Mouse (Mus musculus) WW6 (cell line): ENCODE data around the gene Col16a1.
A peak's percentile ranks its signal among the peaks of the same experiment; 100 is the strongest.

Experiments
- DNase-seq: peaks from one replicate; pipeline ENCODE4 v3.0.0-alpha.2; 2013; ENCODE audit warnings: low read depth, low spot score

The Col16a1 gene

DNA sequence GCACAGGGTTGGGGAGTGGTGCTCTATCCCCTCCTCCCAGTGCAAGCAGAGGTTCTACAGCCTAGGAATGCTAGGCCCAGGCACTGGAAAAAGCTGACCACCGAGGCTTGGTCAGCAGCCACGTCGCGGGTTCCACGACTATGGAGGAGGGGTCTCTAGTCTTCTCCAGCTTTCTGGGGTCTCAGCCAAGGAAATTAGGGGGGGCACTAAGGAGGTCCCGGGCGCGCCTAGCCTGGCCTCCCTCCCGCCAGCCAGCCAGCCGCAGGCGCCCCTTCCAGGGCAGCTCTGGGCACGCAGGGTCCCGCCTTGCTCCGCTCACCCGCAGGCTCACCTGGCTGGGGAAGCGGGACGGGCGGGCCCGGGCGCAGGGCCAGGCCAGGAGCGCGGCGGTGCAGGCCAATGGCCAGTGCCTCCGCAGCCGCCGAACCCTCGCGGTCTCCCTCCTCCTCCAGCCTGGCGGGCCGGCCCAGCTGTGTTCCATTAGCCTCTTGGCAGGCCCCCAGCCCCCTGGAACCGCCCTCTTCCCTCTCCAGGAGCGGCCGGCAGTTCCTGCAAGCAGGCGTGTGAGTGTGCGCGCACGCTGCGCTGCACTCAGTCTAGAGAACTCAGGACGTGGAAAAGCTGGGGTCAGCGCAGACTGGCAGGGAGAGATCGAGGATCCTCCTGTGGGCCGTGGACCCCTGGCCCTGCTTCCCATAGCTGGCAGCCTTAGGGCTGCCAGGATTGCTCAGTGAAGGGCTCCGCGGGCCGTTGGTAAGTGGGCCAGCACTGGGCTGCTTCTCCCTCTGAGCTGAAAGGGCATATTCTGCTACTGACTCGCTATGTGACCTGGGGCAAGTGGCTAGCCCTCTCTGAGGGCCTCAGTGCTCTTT is at the start of gene Col16a1:
TSS of gene Col16a1 (plus strand) at position 510 of the 872 bp plus-strand sequence.
- no peak for DNase-seq

DNA sequence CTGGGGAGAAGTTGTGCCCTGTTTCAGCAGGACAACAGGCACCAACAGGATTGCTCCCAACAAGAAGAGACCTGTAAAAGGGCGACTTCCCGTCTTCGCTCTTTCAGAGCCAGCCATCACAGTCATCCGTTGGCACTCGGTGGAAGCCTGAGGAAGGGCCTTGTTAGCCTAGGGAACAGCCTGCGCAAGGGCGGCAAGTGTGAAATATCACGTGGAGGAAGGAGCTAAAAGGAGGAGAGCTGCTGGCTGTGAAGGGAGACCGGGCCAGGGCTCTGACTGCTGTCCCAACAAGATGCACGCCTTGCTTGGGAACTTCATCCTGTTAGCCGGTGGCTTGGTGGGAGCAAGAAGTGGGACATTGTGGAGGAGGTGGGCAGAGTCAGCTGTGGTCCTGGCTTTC is 49.5 kb upstream of the Col16a1 start:
- no peak for DNase-seq

DNA sequence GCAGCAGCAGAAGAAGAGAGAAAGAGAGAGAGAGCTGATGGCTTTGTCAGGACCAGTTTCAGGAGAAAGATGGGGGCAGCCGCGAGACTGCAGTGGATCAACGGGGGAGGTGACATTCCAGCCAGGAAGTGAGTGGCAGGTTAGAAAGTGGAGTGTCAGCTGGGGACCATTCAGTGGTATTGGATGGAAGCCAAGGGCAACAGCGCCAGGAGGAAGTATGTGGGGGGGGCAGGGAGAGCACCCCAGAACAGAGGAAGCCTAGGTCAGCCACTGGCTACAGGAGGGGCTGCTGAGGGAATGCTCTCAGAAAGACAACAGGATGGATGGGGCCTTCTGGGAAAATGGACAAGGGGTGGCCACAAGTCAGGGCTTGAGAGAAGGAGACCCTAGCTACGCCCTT is 45.9 kb upstream of the Col16a1 start:
- DNase-seq = no peak

DNA sequence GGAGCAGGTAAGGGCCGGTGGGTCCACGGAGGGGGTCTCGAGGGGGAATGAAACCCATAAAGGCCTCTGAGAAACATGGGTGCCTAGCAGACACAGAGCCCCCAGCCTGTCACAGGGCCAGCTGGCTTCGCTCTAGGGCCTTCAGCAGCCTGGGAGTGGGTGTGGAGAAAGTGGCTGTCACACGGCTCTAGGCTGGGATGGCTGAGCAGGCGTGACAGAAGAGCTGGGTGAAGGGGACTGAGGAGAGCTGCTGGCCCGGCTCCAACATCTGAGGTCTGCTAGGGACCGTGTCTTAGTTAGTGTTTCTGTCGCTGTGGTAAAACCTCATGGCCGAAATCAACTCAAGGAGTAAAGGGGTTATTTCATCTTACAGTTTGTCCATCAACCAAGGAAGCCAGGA is 45.5 kb upstream of the Col16a1 start:
- DNase-seq = no peak

DNA sequence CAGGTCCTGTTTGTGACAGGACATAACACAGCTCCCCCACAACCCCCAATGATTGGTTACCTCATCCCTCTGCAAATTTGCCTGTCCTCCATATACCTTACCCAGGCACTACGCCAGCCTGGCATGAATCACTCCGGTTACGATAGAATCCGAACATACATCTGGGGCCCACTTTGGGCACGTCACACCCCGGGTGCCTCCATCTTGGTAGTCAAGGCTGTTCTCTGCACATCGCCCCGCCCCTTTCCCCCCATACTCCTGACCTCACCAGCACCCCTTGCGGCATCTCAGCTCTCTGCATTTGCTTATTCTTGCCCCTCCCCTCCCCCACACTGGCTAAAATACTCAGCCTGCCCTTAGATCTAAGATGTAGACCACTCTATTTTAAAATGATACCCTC is 42.0 kb upstream of the Col16a1 start:
- DNase-seq = peak; percentile 73

DNA sequence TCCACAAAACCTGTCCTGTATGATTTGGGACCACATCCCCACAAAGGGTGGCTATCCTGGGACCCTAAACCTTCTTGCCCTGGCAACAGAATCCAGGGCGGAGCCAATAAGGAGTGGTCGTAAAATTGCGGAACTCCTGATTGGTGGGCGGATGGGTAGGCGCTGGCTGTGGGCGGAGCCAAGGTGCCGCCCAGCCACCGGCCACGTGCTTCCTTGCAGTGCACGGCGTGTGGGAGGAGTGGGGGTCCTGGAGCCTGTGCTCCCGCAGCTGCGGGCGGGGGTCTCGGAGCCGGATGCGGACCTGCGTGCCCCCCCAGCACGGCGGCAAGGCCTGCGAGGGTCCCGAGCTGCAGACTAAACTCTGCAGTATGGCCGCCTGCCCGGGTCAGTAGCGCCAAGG is 41.1 kb upstream of the Col16a1 start:
- no peak for DNase-seq

DNA sequence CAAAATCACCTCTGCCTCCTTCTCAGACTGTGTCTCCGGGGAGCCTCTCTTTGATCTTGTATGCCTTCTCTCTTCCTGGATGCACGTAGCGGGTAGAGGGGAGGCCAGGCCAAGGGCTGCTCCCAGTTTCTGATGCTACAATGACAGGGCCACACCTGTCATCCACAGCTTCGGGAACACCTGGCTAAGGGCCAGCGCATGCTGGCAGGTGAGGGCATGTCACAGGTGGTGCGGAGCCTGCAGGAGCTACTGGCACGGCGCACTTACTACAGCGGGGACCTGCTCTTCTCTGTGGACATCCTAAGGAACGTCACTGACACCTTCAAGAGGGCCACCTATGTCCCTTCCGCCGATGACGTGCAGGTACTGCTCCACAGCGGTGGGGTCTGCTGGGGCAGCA is 38.6 kb upstream of the Col16a1 start:
- DNase-seq = no peak

DNA sequence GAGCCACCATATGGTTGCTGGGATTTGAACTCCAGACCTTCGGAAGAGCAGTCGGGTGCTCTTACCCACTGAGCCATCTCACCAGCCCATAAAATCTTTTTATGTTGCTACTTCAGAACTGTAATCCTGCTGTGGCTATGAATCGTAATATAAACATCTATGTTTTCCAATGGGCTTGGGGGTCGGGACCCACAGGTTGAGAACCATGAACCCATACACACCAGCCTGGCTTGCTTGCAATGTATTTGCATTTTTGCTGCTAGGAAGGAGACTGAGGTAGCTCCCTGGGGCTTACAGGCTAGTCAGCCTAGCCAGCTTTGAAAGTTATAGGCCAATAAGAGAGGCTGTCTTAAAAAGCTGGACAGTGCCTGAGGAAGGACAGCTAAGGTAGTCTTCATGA is 36.9 kb upstream of the Col16a1 start:
- no peak for DNase-seq

DNA sequence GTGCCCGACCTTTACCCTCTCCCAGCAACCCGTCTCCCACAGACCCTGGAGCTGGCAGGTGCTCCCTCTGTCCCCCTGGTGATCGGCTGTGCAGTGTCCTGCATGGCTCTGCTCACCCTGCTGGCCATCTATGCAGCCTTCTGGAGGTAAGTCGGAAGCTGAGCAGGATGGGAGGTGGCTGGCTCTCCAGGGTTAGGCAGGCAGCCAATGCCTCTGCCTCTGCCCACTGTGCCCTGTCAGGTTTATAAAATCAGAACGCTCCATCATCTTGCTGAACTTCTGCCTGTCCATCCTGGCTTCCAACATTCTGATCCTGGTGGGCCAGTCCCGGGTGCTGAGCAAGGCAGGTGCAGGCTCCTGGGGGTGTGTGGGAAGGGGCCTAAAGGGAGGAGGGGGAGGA is 35.4 kb upstream of the Col16a1 start:
- no peak for DNase-seq

DNA sequence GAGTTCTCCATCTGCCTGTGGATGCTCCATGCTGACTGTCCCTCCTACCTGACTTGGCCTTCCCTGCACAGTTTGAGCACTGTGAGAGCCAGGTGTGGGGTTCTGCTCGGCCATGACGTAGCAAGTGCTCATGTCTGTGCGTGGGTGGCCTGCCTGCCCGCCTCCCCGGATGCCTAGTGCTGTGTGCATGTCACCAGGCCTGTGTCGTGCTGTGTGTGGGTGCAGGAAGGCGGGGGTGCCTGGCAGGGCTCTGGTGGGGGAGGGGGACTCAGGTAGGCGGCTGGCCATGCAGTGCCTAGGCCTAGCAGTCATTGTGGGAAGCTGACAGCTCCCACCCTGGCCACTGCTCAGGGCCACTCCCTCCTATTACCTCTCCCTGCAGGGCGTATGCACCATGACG is 34.5 kb upstream of the Col16a1 start:
- DNase-seq = no peak

DNA sequence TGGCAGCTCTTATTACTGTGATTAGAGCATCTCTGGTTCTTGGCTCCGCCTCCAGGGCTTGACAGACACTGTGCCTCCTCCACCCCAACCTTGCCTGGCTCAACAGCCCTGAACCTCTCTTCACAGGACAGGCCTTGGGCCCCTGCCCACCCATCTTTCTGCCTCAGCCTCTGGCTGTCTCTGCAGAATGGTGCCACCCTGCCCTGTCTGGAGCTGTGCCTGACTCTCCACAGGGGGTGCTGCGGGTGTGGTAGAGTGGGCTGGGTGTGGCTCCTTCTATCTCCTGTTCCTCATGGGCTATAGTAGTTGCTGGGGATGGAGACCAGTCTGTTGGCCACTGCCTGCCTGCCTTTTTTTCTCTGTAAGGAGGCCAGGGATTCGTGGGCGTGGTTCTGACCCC is 31.6 kb upstream of the Col16a1 start:
- no peak for DNase-seq

DNA sequence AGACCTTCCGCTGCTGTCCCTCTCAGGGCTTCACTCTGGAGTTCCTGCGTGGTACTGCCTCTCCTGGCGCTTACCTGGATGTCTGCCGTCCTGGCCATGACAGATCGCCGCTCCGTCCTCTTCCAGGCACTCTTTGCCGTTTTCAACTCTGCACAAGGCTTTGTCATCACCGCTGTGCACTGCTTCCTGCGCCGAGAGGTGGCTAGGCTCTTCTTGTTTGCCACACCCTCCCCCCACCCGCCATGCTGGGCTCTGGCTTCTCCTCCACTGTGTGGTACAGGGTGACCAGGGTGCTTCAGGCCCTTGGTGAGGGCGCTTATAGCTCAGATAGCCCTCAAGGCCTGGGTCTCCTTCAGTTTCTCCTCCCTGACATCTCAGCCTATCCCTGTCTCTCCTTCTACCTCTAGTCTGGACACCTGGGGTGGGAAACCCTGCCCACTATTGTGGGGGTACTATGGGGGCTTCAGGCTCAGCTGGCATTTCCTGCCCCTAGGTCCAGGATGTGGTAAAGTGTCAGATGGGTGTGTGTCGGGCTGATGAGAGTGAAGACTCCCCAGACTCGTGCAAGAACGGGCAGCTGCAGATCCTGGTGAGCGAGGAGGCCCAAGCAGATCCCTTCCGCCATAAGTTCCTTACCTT is 30.5 kb upstream of the Col16a1 start:
- no peak for DNase-seq

DNA sequence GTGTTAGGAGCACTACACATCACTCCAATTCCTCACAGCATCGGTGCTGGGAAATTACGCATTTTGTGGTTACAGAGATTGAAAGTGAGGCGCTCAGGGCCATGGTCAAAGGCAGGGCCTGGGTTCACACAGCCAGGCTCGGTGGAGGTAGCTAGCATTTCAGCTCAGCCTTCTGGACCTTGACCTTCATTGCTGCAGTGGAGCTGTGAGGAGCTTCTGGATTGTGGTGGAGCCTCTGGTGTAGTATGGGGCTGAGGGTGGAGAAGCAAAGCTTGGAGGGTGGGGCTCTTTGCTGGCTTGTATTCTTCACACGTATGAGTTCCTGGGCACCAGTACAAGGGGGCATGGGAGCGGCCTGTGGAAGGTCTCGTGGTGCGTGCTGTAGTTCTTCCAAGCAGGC is 24.7 kb upstream of the Col16a1 start:
- DNase-seq = no peak

DNA sequence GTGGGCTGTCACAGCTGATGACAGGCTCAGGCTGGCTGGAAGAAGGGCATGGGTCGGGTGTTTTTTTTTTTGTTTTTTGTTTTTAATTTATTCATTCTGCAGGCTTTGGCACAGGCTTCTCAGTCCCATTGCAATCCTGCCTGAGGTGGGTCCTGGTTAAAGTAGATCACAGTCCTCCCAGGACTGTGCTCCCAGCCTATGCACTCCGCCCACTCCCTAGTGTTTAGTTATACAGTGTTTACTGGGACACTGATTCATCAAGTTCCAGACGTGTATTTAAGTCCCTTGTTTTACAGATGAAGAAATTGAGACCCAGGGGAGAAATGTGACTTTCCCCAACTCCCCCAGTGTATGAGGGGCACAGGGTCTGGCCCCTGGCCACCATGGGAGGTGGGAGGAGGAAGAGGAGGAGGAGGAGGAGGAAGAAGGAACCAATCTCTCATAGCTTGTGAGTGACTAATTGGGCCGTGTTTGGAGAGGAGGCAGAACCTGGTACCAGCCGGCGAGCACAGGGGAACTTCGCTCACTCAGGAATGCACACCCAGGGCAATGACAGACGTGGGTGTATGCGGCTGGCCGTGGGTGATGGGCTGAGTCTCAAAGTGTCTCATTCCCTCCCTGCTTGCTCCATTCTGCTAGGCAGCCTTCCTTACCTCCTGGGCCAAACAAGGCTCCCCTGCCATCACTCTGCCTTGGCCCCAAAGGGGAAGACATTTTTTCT is 24.0 kb upstream of the Col16a1 start:
- DNase-seq = no peak

DNA sequence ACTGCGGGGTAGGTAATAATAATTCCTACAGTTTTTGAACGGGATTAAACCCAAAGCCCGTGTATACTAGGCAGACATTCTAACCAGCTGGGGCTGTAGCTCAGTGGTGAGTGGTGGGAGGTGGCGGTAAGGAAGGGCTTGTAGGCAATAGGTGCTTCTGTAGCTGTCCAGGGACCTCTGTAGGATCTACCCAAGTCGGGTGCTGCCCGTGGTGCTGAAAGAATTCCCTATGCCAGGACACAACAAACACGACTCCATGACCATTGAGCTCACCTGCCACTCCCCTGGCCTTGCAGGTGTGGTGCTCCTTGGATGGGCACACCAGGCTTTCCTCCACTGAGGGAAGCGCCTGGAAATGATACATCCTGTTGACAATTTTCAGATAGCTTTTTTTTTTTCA is 22.1 kb upstream of the Col16a1 start:
- no peak for DNase-seq

DNA sequence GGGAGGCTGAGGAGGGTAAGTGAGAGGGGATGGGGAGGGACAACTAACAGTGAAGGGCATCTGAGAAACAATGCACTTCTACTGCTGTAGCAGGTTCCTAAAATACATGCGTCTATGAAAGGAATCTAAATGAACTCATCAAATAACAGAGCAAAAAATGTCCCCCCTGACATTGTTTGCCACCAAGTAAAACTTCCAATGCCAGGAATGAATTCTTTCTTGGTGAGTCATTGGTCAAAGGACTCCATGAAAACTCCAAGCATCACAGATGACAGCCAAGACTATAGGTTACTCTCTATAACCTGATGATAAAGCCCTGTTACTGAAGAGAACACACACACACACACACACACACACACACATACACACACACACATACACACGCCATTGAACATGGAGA is 16.5 kb upstream of the Col16a1 start:
- no peak for DNase-seq

DNA sequence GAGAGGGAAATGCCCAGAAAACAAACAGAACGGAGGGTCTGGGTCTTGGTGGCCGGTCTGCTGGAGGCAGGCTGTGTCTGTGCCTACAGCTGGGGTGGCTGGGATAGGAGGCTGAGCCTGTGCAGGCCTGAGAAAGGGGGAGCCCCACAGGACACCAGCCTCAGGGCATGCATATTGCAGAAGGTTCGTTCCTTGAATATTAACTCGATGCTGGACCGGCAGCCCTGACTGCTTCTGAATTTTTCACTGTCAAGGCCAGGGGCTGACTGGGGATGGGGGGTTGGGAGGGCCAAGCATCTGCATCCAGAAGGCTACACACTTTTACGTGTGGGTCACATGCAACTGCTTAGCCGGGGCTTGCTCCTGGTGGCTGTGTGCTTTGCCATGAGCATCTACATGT is 14.1 kb upstream of the Col16a1 start:
- DNase-seq = no peak

DNA sequence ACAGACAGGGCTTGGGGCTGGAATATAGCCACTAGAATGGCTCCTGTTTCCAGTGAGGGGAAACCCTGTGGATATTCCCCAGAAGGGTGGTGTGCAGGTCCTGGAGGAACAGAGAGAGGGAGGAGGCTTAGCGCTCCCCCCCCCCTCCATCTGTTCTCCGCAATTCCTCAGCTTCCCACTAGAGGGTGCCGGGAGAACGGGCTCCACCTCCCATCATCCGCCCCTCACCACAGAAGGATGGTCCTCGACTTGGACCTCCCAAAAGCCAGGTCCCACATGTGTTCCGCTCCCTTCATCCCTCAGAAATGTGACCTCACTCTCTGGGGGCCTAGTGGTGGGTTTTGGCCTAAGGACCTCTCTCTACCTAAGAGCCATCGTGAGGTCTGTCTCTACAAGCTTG is 11.5 kb upstream of the Col16a1 start:
- no peak for DNase-seq

DNA sequence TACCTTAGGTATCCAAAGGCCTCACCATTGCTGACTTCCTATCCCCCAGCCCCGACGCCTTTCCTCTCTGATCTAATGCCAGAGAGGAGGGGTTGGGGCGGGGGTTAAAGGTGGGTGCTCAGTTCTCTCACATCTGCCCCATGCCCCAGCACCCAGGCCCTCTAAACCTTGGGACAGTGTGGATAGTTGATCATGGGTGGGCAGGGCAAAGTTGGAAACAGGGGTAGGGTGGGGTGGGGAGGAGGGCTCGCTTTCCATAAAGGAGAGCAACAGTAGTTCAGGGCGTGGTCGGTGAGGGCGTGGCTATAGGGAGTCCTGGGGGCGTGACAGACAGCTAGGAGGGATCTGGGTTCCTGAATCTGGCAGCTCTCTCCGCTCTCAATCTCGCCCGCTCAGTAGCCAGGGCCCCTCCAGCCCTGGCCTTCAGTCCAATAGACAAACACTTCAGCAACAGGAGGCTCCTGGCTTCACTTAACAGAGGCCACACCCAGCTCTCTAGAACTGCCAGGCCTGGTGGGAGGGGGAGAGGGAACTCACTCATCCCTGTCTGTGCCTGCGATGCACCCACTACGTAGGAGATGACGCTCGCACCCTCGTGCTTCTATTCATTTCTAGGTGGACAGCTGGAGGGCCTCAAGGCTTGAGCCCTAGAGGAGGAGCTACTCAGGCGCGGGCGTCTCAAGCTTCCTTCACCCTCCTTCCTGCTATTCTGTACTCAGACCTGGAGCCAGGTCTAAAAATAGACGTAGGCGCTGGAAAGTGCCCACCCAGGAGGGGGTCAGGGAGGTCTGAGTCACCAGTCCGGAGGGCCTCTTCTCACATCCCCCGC is 10.9 kb upstream of the Col16a1 start:
- DNase-seq = no peak

DNA sequence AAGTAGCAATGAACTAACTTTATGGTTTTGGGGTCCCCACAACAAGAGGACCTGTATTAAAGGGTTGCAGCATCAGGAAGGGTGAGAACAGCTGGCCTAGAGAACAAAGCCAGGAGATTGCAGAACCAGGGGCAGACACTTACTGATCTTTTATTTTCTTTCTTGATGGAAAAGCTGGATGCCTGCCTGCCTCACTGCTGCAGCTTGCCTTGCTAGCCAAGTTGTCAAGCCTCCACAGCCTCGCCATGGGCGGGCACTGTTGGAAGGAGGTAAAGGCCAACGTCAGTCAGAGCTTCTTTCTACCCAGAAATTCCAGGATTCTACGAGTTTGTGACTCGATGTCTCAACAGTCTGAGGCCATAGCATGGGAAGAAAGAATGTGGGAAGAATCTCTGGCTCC is 8.3 kb upstream of the Col16a1 start:
- DNase-seq = no peak

DNA sequence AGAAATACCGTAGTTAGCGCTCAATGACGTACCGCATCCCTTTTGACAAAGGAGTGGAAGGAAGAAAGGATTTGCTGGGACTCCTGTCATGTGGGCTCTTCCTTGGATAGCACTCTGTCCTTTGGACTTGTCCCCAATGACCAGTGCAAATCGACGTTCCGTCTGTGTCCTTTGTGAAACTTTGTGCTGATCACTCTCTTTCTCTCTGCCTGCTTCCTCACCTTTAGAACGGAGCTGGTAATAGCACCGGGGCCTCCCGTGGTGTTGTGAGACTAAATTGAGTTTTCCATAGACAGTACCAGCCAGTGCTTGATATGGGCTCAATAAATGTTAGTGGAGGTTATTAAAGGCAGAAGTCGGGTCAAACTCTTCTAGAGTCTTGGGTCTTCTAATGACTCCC is 6.6 kb upstream of the Col16a1 start:
- DNase-seq = no peak

DNA sequence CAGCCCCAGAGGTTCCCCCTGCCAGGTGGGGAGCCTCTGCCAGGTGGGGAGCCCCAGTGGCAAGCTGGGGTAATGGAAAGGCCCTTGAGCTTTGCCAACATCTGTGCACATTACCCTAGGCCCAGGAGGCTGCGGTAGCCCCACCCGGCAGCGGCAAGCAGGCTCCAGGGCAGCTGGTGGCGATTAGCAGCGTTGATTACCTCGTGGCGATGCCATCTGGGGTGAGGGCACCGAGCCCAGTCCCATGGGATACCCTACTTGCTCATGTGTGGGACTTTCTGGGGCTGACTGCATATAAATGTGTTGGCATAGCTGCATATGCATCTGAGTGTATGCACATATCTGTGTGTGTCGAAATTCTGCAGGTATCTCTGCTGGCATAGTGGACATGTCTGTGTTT is 3.4 kb upstream of the Col16a1 start:
- no peak for DNase-seq
